Mouse (Mus musculus): ENCODE results near the gene Ntm. TPM values are rescaled to one million over a fixed set of nuclear protein-coding genes. Genes with fewer than 3 reads are reported as not detected.

Ntm gene
- polyA plus RNA-seq, 2 experiments from 2014 or later: not detected

DNA sequence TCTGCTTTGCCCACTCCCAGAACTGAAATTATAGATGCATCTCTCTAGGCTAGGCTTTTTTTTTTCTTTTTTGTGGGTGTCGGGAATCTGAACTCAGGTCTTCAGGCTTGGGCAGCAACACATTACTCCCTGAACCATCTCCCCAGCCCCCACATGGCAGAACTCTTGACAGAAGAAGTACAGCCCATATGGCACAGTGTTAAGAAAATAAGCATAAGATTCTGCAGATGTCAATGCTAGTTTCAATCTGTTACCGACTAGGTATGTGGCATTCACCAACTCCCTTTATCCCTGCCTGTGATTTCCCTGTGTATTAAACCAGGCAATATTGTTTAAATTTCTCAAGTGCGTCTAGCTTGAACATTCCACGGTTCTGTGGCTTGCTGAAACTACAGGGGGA, 166.7 kb downstream of the Ntm start:
- ATAC-seq: no peak

GRCm38 (mm10) chr9:29791199-29791915, 171.6 kb downstream of the Ntm start:
- no peak for ATAC-seq

- ATAC-seq: no peak
These were observed 172.9 kb downstream of the Ntm start for GRCm38 (mm10) chr9:29790017-29790416.

DNA sequence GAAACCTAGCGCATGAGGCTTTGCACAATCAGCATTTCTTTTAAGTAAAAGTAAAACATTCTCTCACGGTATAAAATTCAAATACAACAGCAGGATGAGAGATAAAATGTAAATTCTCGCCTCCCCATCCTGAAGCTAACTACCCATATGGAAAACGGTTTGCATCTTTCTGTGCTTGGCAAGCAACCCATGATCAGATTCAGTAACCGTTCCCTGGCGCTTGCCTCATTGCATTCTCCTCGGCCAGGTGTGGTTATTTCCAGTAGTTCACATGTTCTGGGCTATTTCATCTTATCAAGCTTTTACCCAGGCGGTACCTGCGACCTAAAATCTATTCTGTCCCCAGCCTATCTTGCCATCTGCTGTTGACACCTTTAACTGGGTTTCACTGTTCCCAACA, 174.1 kb downstream of the Ntm start:
- no peak for ATAC-seq

GRCm38 (mm10) chr9:29787408-29787807, 175.5 kb downstream of the Ntm start:
- no peak for ATAC-seq

GRCm38 (mm10) chr9:29782697-29783096, 180.2 kb downstream of the Ntm start:
- ATAC-seq: no peak

GRCm38 (mm10) chr9:29779739-29780138, 183.2 kb downstream of the Ntm start:
- no peak for ATAC-seq

- no peak for ATAC-seq
These were observed 186.0 kb downstream of the Ntm start for GRCm38 (mm10) chr9:29776951-29777350.

DNA sequence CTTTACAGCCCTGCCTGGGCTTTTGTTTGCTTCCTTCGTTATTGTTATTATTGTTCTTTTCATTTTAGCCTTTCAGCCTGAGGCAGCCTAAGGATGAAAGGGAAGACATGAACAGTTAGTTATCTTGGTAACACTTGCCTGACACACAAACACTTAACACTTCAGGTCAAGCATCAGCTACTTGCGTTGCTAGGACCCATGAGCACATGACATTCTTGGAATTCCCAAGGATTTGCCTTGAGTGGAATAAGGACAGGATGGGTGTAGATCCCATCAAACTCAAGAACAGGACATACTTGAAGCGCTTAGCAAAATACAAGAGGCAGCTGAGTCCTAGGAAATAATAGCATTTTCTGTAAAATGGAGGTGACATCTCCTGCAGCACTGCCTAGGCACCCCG, 186.4 kb downstream of the Ntm start:
- no peak for ATAC-seq

- no peak for ATAC-seq
These were observed 186.9 kb downstream of the Ntm start for GRCm38 (mm10) chr9:29776030-29776429.

GRCm38 (mm10) chr9:29772625-29773388, 190.1 kb downstream of the Ntm start:
- ATAC-seq: no peak

- ATAC-seq: no peak
These were observed 191.1 kb downstream of the Ntm start for GRCm38 (mm10) chr9:29771870-29772269.

DNA sequence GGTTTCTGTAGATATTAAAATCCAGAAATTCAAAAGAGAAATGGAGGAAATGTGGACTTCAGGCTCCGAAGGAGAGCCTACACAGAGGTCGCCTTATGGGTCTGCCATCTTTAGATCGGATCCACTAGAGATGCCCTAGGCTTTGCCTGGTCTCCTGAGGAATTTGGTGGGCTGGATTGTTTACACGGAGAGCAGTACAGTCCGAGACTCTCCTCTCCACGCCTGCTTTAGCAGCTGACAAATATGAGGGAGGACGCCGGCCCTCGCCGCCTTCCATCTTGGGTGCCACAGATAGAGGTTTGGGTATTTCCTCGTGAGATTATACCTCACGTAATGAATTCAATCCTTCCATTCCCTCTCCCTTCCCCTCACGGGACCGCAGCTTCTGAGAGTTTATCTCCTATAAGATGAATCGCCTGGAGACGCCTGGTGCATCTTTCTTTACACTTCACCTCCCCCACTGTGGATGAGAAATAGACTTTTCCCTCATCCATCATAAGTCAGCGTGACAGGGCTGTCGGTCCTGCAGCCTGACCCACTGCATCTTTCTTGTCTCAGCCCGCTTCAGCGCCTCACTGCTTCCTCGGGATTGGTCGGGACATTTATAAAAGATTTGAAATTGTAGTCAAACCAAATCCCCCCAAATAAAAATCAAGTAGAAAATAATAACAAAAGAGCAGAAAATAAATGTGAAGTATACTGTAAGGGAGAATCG, 191.7 kb downstream of the Ntm start:
- no peak for ATAC-seq

GRCm38 (mm10) chr9:29769361-29769760, 193.6 kb downstream of the Ntm start:
- ATAC-seq: no peak

- ATAC-seq: no peak
These were observed 196.7 kb downstream of the Ntm start for GRCm38 (mm10) chr9:29765990-29766980.

DNA sequence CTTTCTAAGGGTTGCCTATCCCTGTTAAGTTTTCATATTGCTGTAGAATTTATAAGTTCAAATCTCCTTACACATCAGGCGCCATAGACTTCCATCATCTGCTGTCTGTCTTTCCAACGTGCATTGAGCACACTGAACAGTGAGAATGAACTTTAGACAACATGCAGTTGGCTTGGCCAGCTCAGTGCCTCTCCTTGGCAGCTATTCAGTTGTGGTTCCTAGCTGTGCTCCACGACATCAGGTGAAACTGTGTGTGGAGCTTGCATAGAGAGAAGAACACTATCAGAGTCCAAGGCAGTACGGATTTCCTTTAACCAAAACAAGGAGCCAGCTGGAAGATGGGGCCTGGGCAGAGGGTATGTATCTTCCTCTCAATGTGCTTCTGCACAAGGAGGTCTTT, 199.6 kb downstream of the Ntm start:
- ATAC-seq: no peak

DNA sequence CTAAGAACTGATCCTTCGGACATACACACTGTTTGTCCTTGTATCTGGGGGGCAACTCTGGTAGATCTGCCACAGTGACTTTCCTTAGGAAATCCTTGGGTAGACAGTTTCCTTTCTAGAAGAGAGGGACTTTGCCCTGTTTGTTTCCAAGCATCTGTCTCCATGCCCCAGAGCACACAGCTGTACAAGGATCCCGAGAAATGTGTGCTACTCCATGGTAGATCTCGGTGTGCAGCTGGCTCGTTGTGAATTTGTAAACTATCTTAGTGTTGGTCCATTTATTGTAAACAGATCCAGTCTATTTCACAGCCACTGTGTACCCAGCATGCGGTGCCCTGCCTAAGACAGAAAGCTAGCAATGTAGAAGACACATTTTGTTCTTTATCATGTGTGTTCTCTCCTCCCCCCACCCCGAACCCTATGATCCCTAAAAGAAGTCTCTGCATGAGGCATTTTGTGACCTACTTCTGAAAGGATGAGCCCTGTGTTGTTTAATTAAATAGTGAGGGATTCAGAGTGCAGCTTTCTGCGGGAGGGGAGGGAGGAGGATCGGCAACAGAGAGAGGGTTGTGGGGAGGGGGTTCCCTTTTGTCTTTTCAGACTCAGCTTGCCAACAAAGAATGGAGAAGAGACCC, 200.9 kb downstream of the Ntm start:
- no peak for ATAC-seq

DNA sequence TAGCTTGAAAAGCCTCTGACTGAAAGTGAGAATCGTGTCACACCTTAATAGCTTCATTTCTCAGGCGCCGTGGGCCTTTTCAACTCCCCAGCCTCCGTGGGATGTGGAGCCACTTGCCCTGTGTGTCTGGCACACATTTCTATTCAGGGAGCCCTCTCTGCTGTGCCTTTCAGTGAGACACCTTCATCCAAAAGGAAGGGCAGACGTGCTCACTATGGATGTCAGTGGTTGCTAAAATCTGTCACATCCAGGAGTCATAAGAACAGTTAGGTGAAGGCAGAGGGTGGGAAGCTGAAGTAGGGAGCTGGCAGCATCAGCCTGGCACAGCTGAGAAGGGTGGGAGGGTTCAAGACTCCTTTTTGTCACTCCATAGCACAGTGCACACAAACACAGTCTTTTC, 201.4 kb downstream of the Ntm start:
- no peak for ATAC-seq

GRCm38 (mm10) chr9:29759940-29760339, 203.0 kb downstream of the Ntm start:
- ATAC-seq: no peak

GRCm38 (mm10) chr9:29759060-29759459, 203.9 kb downstream of the Ntm start:
- ATAC-seq: no peak

GRCm38 (mm10) chr9:29754374-29754773, 208.6 kb downstream of the Ntm start:
- no peak for ATAC-seq

DNA sequence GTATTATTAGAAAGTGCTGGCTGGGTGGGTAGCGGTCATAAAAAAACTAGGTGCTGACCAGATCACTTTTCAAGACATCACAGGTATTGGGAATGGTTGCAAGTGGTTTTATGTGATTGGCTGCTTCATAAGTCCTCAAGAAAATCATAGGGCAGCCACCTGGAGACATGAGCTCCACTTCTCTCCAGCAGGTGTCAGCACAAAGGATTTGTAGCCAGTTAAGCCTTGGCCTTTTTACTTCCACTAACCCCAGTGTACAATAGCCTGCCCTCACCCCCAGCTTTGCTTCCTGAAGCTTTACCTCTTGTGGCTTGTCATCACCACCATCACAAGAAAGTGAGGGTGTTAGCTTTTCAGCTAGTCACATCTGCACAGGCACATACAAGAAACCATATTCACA, 211.5 kb downstream of the Ntm start:
- no peak for ATAC-seq

Data from activated CD4-positive, CD25-positive, alpha-beta regulatory T cell, adult 4 months (primary cell).